Mouse (Mus musculus): Measurements from ENCODE around the gene Frmd8. TPM values are rescaled to one million over a fixed set of nuclear protein-coding genes. Genes with fewer than 3 reads are reported as not detected.

The Frmd8 gene
- polyA plus RNA-seq, 1 experiment from 2014 or later = 20.7 TPM

DNA sequence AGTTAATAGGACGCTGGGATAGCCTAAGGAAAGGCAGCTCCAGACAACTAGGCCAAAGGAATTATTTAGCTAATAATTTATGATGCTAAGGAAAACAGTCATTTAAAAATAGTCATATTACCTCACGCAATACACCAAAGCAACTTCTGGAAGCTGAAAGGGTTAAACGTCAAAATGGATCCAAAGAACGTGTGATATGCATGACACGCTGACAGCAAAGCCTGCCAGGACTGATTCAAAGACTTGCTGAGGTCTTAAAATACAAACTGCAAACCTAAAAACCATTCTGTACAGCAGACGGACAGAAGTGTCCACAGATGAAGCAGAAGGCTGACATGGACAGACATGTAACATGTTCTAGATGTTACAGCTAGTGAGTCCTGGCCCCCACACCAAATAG lies 42.7 kb downstream of the Frmd8 start:
- Histone ChIP-seq H3K27me3 (ENCODE audit: control insufficient read depth, insufficient read depth, low read length) (no peaks in the 10 kb centered on the region), H3K4me1 (ENCODE audit: control insufficient read depth, insufficient read depth, low read length) (no peaks in the 10 kb centered on the region), H3K4me2 (ENCODE audit: low read depth) (no peak overlapping the region), H3K9ac (ENCODE audit: low read length) (no peak overlapping the region), H3K27ac (ENCODE audit: low read depth, low read length) (no peak overlapping the region), H3K36me3 (ENCODE audit: control insufficient read depth, insufficient read depth, low read length) (no peaks in the 10 kb centered on the region), H3K9me3 (ENCODE audit: control insufficient read depth, low read length) (no peaks in the 10 kb centered on the region), H3K4me3 (ENCODE audit: low read depth, low read length) (no peak overlapping the region)
- ATAC-seq (ENCODE audit: insufficient read depth, low FRiP score, low TSS enrichment) = no peak
- 87% methylated on average over 6 of the region's 6 CpGs for WGBS
- DNase-seq (ENCODE audit: low spot score) = no peak

DNA sequence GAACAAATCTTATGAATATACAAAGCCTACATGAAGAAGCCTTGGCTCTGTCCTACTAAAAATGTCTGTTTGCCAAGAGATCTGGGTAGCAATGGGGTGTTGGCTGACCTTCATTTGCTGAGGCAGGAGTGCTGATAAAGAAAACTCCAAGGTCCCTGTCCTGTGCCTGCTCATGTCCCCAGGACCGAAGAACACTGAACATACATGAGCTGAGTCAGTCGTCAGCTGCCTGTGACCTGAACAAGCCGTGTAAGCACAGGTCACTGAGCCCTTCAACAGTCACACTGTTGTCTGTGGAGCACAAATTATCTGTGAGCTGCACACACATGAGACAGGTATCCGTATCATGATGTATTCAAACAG lies 43.1 kb downstream of the Frmd8 start:
- DNase-seq (ENCODE audit: low spot score) = no peak
- Histone ChIP-seq H3K27me3 (ENCODE audit: control insufficient read depth, insufficient read depth, low read length) (no peaks in the 10 kb centered on the region), H3K4me2 (ENCODE audit: low read depth) (no peak overlapping the region), H3K9me3 (ENCODE audit: control insufficient read depth, low read length) (no peaks in the 10 kb centered on the region), H3K4me3 (ENCODE audit: low read depth, low read length) (no peak overlapping the region), H3K36me3 (ENCODE audit: control insufficient read depth, insufficient read depth, low read length) (no peaks in the 10 kb centered on the region), H3K9ac (ENCODE audit: low read length) (no peak overlapping the region), H3K4me1 (ENCODE audit: control insufficient read depth, insufficient read depth, low read length) (no peaks in the 10 kb centered on the region), H3K27ac (ENCODE audit: low read depth, low read length) (no peak overlapping the region)
- 94% methylated on average over 4 of the region's 4 CpGs for WGBS
- no peak for ATAC-seq (ENCODE audit: insufficient read depth, low FRiP score, low TSS enrichment)

DNA sequence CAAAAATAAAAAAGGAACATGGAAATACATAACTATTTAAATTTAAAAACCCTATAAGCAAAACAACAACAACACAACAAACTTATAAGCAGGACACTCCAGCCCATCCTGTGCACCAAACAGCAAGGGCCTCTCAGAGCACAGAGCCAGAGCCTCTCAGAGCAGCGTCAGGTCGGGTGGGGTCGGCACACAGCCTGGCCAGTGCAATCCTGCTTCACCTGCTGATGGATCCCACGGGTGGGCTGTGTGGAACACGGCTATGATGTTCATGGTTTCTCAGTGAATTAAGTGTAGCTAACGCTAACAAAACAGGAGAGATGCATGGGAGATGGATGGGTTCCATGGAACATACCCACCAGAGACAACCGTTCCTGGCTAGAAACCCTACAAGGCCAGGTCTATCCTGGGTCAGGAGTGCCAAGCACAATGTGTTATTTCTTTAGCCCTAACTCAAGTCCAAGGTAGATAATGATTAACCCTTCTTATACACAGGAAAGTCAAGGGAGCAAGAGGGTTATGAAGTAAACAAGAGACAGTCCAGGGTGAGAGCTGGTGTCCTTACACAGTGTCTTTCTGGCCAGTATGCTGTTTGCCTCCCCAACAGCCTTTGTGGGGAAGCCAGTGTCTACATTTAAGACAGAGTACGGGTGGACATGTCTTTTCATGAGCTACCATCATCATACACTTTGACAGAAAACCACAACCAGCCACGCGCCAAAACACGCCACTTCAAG lies 43.7 kb downstream of the Frmd8 start:
- no peak overlapping the region for H3K4me2 ChIP-seq (ENCODE audit: low read depth)
- no peaks in the 10 kb centered on the region for H3K36me3 ChIP-seq (ENCODE audit: control insufficient read depth, insufficient read depth, low read length)
- H3K9ac ChIP-seq (ENCODE audit: low read length) = no peak overlapping the region
- H3K27ac ChIP-seq (ENCODE audit: low read depth, low read length) = no peak overlapping the region
- no peaks in the 10 kb centered on the region for H3K27me3 ChIP-seq (ENCODE audit: control insufficient read depth, insufficient read depth, low read length)
- no peaks in the 10 kb centered on the region for H3K9me3 ChIP-seq (ENCODE audit: control insufficient read depth, low read length)
- 87% methylated on average over 11 of the region's 11 CpGs for WGBS
- no peak for DNase-seq (ENCODE audit: low spot score)
- no peak overlapping the region for H3K4me3 ChIP-seq (ENCODE audit: low read depth, low read length)
- no peak for ATAC-seq (ENCODE audit: insufficient read depth, low FRiP score, low TSS enrichment)
- H3K4me1 ChIP-seq (ENCODE audit: control insufficient read depth, insufficient read depth, low read length) = no peaks in the 10 kb centered on the region

- ATAC-seq (ENCODE audit: insufficient read depth, low FRiP score, low TSS enrichment) (no peak), DNase-seq (ENCODE audit: low spot score) (no peak)
- H3K4me3 ChIP-seq (ENCODE audit: low read depth, low read length) = no peak overlapping the region
- H3K9me3 ChIP-seq (ENCODE audit: control insufficient read depth, low read length) = no peaks in the 10 kb centered on the region
- H3K4me1 ChIP-seq (ENCODE audit: control insufficient read depth, insufficient read depth, low read length) = no peaks in the 10 kb centered on the region
- H3K27ac ChIP-seq (ENCODE audit: low read depth, low read length) = no peak overlapping the region
- no peak overlapping the region for H3K4me2 ChIP-seq (ENCODE audit: low read depth)
- no peaks in the 10 kb centered on the region for H3K27me3 ChIP-seq (ENCODE audit: control insufficient read depth, insufficient read depth, low read length)
- 89% methylated on average over 7 of the region's 7 CpGs for WGBS
- no peaks in the 10 kb centered on the region for H3K36me3 ChIP-seq (ENCODE audit: control insufficient read depth, insufficient read depth, low read length)
- no peak overlapping the region for H3K9ac ChIP-seq (ENCODE audit: low read length)
These were observed 44.3 kb downstream of the Frmd8 start for GRCm38 (mm10) chr19:5830776-5831175.

GRCm38 (mm10) chr19:5829958-5830615 lies 45.0 kb downstream of the Frmd8 start:
- Histone ChIP-seq H3K9ac (ENCODE audit: low read length) (no peak overlapping the region), H3K27ac (ENCODE audit: low read depth, low read length) (no peak overlapping the region), H3K4me1 (ENCODE audit: control insufficient read depth, insufficient read depth, low read length) (no peaks in the 10 kb centered on the region), H3K27me3 (ENCODE audit: control insufficient read depth, insufficient read depth, low read length) (no peaks in the 10 kb centered on the region), H3K4me3 (ENCODE audit: low read depth, low read length) (no peak overlapping the region), H3K36me3 (ENCODE audit: control insufficient read depth, insufficient read depth, low read length) (no peaks in the 10 kb centered on the region), H3K4me2 (ENCODE audit: low read depth) (no peak overlapping the region), H3K9me3 (ENCODE audit: control insufficient read depth, low read length) (no peaks in the 10 kb centered on the region)
- DNase-seq (ENCODE audit: low spot score) (no peak), ATAC-seq (ENCODE audit: insufficient read depth, low FRiP score, low TSS enrichment) (no peak)
- 87% methylated on average over 19 of the region's 19 CpGs for WGBS

GRCm38 (mm10) chr19:5828905-5829304 lies 46.2 kb downstream of the Frmd8 start:
- H3K27ac ChIP-seq (ENCODE audit: low read depth, low read length) = no peak overlapping the region
- no peaks in the 10 kb centered on the region for H3K9me3 ChIP-seq (ENCODE audit: control insufficient read depth, low read length)
- no peaks in the 10 kb centered on the region for H3K4me1 ChIP-seq (ENCODE audit: control insufficient read depth, insufficient read depth, low read length)
- H3K36me3 ChIP-seq (ENCODE audit: control insufficient read depth, insufficient read depth, low read length) = no peaks in the 10 kb centered on the region
- 89% methylated on average over 7 of the region's 7 CpGs for WGBS
- no peak overlapping the region for H3K9ac ChIP-seq (ENCODE audit: low read length)
- no peak for DNase-seq (ENCODE audit: low spot score)
- H3K27me3 ChIP-seq (ENCODE audit: control insufficient read depth, insufficient read depth, low read length) = no peaks in the 10 kb centered on the region
- ATAC-seq (ENCODE audit: insufficient read depth, low FRiP score, low TSS enrichment) = no peak
- no peak overlapping the region for H3K4me3 ChIP-seq (ENCODE audit: low read depth, low read length)
- no peak overlapping the region for H3K4me2 ChIP-seq (ENCODE audit: low read depth)

DNA sequence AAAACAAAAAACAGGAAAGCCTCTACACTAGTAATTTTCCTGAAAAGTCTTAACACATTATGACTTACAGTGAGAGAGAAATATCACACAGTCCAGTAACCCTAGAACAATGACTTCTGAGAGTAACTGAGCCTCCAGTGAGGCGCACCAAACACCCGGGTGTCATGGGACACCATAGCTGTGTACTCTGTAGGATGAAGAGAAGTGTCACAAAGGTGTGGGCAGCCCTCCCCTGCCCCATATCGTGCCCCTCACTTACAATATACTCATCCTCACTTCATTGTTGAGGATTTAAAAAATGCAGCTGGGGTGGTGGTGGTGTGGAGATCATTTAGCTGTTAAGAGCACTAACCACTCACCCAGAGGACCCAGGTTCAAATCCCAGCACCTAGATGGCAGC lies 46.9 kb downstream of the Frmd8 start:
- Histone ChIP-seq H3K27ac (ENCODE audit: low read depth, low read length) (no peak overlapping the region), H3K4me3 (ENCODE audit: low read depth, low read length) (no peak overlapping the region), H3K9ac (ENCODE audit: low read length) (no peak overlapping the region), H3K27me3 (ENCODE audit: control insufficient read depth, insufficient read depth, low read length) (no peaks in the 10 kb centered on the region), H3K4me1 (ENCODE audit: control insufficient read depth, insufficient read depth, low read length) (peaks cover 3% of the 10 kb centered on the region; the same call in 1 of the 2 replicates), H3K9me3 (ENCODE audit: control insufficient read depth, low read length) (no peaks in the 10 kb centered on the region), H3K4me2 (ENCODE audit: low read depth) (no peak overlapping the region), H3K36me3 (ENCODE audit: control insufficient read depth, insufficient read depth, low read length) (no peaks in the 10 kb centered on the region)
- no peak for DNase-seq (ENCODE audit: low spot score)
- WGBS = 88% methylated on average over 3 of the region's 3 CpGs
- no peak for ATAC-seq (ENCODE audit: insufficient read depth, low FRiP score, low TSS enrichment)

DNA sequence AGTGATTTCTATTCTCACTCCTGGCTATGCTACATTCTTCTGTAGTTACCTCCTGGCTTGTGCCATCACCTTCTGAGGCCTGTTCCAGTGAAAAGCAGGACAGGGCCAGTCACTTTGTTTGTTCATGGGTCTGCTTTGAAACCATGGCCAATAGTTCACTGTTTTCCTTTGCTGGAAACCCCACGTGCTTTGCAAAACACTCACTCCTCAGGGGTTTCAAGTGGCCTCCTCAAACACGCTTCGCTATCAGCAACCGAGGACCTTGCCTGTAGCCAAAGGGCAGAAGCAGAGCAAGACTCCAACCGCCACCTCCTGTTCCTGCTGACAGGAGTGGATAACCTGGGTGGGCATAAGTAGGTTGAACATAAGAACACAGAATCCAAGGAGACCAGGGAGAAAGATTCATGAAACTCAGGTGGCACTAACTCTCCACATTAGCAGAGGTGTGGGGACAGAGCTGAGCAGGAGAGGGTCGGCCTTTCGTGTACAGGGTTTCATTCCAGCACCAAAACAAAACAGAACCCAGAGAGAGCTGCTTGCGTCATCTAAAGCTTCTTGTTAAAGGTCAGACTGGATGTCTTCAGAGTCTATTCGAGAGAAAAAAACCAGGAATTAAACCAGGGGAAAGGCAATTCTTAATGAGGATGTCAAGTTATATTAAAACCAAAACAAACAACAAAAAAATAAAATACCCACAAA lies 47.5 kb downstream of the Frmd8 start:
- 67% methylated on average over 9 of the region's 9 CpGs for WGBS
- ATAC-seq (ENCODE audit: insufficient read depth, low FRiP score, low TSS enrichment) = no peak
- Histone ChIP-seq H3K9me3 (ENCODE audit: control insufficient read depth, low read length) (no peaks in the 10 kb centered on the region), H3K4me3 (ENCODE audit: low read depth, low read length) (no peak overlapping the region), H3K36me3 (ENCODE audit: control insufficient read depth, insufficient read depth, low read length) (no peaks in the 10 kb centered on the region), H3K27ac (ENCODE audit: low read depth, low read length) (no peak overlapping the region), H3K27me3 (ENCODE audit: control insufficient read depth, insufficient read depth, low read length) (no peaks in the 10 kb centered on the region), H3K9ac (ENCODE audit: low read length) (no peak overlapping the region), H3K4me1 (ENCODE audit: control insufficient read depth, insufficient read depth, low read length) (peaks cover 3% of the 10 kb centered on the region; the same call in 1 of the 2 replicates), H3K4me2 (ENCODE audit: low read depth) (no peak overlapping the region)
- no peak for DNase-seq (ENCODE audit: low spot score)

Measured in neural tube, embryonic 11.5 days (tissue).